Mouse (Mus musculus): ENCODE data around the gene Pgap2. TPM values are rescaled to one million over a fixed set of nuclear protein-coding genes. Genes with fewer than 3 reads are reported as not detected.

Pgap2 gene
- polyA plus RNA-seq, 1 experiment from 2014 or later: 24.8 TPM

DNA sequence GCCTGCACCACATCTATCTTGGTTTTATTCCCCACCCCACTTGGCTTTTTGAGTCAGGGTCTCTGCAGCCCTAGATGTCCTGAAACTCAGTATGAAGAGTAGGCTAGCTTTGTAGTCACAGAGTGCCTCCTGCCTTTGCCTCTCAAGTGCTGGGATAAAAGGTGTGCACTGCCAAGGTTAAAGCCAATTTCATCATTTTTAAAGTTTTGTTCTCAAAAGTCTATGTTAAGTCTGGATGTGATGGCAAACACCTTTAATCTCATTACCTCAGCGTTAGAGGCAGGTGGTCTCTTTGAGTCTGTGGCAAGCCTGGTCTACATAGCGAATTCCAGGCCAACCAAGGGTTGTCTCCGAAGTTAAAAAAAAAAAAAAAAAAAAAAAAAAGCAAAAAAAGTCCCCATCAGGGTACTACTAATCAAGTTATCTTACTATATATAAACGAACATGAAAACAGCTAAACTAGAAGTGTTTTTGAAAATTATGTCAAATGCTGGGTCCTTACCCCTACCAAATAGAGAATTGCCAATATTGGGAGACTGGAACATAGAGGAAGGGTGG, 1.1 kb upstream of the Pgap2 start:
- Histone ChIP-seq H3K4me2 (ENCODE audit: low read depth, low read length) (peak overlapping the region; percentile 83), H3K9me3 (replicated peaks; ENCODE audit: control insufficient read depth, low read length) (no peaks in the 10 kb centered on the region), H3K27me3 (ENCODE audit: control insufficient read depth, insufficient read depth, low read depth, low read length) (no peaks in the 10 kb centered on the region), H3K4me1 (ENCODE audit: control insufficient read depth, low read depth, low read length) (peaks cover 22% of the 10 kb centered on the region), H3K36me3 (ENCODE audit: control insufficient read depth, insufficient read depth) (no peaks in the 10 kb centered on the region), H3K9ac (ENCODE audit: low read depth, low read length) (peak overlapping the region; percentile 89), H3K4me3 (ENCODE audit: low read depth, low read length) (peak overlapping the region; percentile 76), H3K27ac (ENCODE audit: low read length) (no peak overlapping the region; the same call in 1 of the 2 replicates)
- WGBS (ENCODE audit: insufficient replicate concordance): 39% methylated on average over 4 of the region's 4 CpGs
- ATAC-seq (ENCODE audit: low read depth): no peak

DNA sequence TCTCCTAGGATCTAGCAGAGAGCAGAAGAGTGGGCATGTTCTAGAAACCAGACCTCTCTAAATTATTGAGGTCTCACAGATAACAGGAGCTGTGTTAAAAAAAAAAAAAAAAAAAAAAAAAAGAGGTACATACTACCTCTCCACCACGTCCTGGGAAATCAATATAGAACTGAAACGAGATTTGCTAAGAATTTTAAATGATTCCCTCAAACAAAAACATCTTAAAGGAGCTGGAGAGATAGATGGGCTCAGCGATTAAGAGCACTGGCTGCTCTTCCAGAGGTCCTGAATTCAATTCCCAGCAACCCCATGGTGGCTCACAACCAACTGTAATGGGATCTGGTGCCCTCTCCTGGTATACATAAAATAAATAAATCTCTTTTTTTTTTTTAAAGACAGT, 1.1 kb downstream of the Pgap2 start:
- H3K36me3 ChIP-seq (ENCODE audit: control insufficient read depth, insufficient read depth): no peaks in the 10 kb centered on the region
- ATAC-seq (ENCODE audit: low read depth): no peak
- H3K4me1 ChIP-seq (ENCODE audit: control insufficient read depth, low read depth, low read length): peaks cover 11% of the 10 kb centered on the region
- no peaks in the 10 kb centered on the region for H3K27me3 ChIP-seq (ENCODE audit: control insufficient read depth, insufficient read depth, low read depth, low read length)
- WGBS (ENCODE audit: insufficient replicate concordance): 51% methylated on average over 3 of the region's 3 CpGs
- no peaks in the 10 kb centered on the region for H3K9me3 ChIP-seq (replicated peaks; ENCODE audit: control insufficient read depth, low read length)
- H3K4me3 ChIP-seq (ENCODE audit: low read depth, low read length): peak overlapping the region; percentile 76
- peak overlapping the region; percentile 87 for H3K27ac ChIP-seq (ENCODE audit: low read length)
- peak overlapping the region; percentile 90 for H3K4me2 ChIP-seq (ENCODE audit: low read depth, low read length)
- peak overlapping the region; percentile 79 for H3K9ac ChIP-seq (ENCODE audit: low read depth, low read length)

GRCm38 (mm10) chr7:102221899-102222298, 11.9 kb downstream of the Pgap2 start:
- H3K9me3 ChIP-seq (replicated peaks; ENCODE audit: control insufficient read depth, low read length): no peaks in the 10 kb centered on the region
- no peaks in the 10 kb centered on the region for H3K27me3 ChIP-seq (ENCODE audit: control insufficient read depth, insufficient read depth, low read depth, low read length)
- H3K27ac ChIP-seq (ENCODE audit: low read length): no peak overlapping the region
- no peak overlapping the region for H3K4me3 ChIP-seq (ENCODE audit: low read depth, low read length)
- H3K36me3 ChIP-seq (ENCODE audit: control insufficient read depth, insufficient read depth): no peaks in the 10 kb centered on the region
- ATAC-seq (ENCODE audit: low read depth): no peak
- peaks cover 9% of the 10 kb centered on the region for H3K4me1 ChIP-seq (ENCODE audit: control insufficient read depth, low read depth, low read length)
- no peak overlapping the region for H3K9ac ChIP-seq (ENCODE audit: low read depth, low read length)
- 35% methylated on average over 1 of the region's 1 CpGs for WGBS (ENCODE audit: insufficient replicate concordance)
- H3K4me2 ChIP-seq (ENCODE audit: low read depth, low read length): peak overlapping the region; percentile 92

DNA sequence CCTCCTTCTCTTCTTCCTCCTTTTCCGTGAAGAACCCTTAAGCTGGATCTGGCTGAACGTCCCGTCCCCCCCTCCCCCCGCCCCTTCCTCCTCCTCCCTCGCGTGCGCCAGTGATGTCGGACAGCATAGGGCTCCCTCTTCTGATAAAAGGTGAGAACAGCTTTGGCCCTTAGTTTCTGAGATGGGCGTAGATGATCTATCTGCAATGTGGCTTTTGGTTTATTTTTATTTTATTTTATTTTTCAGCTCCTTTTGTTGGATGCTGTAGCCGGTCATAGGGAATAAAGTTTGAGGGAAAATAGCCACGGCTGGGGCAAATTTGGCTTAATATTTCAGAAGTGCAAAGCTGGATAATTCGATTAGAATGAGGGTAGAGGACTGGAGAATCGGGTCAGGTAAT, 12.3 kb downstream of the Pgap2 start:
- Histone ChIP-seq H3K36me3 (ENCODE audit: control insufficient read depth, insufficient read depth) (no peaks in the 10 kb centered on the region), H3K4me2 (ENCODE audit: low read depth, low read length) (peak overlapping the region; percentile 92), H3K9me3 (replicated peaks; ENCODE audit: control insufficient read depth, low read length) (no peaks in the 10 kb centered on the region), H3K9ac (ENCODE audit: low read depth, low read length) (peak overlapping the region; percentile 69), H3K4me3 (ENCODE audit: low read depth, low read length) (peak overlapping the region; percentile 71), H3K4me1 (ENCODE audit: control insufficient read depth, low read depth, low read length) (peaks cover 9% of the 10 kb centered on the region), H3K27ac (ENCODE audit: low read length) (no peak overlapping the region; the same call in none of the 2 replicates), H3K27me3 (ENCODE audit: control insufficient read depth, insufficient read depth, low read depth, low read length) (no peaks in the 10 kb centered on the region)
- ATAC-seq (ENCODE audit: low read depth): peak; percentile 66
- WGBS (ENCODE audit: insufficient replicate concordance): under 1% methylated on average over 11 of the region's 13 CpGs

DNA sequence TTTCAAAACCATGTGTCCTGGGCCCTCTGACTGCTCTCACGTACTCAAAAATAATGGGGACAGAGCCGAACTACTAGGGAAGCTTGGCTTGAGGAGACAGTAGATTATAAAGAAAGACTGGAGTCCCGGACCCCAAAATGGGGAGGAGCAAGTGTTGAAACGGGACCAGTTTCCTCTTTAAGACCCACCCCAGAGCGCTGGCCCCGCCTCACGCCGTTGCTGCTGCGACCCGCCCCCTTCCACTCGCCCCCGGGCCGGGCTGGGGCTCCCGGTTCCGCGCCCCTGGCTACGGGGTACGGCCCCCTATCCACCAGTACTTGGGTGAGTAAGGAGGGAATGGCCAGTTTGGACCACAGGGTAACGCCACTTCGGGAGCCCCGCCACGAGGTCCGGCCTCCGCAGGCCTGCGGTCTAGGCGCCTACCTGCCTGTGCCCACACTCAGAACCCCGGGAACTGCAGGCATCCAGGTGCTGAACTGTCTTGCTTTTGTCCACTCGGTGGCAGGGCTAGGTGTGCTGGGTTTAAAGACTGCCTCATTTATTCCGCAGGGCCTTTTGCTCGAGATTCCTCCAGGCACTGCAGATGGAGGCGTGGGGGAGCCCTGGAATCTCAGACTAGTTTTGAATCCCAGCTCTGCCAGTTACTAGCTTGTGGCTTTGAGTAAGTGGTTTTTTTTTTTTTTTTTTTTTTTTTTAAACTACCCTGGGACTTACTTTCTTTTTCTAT, 13.0 kb downstream of the Pgap2 start:
- no peaks in the 10 kb centered on the region for H3K27me3 ChIP-seq (ENCODE audit: control insufficient read depth, insufficient read depth, low read depth, low read length)
- no peaks in the 10 kb centered on the region for H3K9me3 ChIP-seq (replicated peaks; ENCODE audit: control insufficient read depth, low read length)
- WGBS (ENCODE audit: insufficient replicate concordance): 2% methylated on average over 31 of the region's 31 CpGs
- peak overlapping the region; percentile 71 for H3K4me3 ChIP-seq (ENCODE audit: low read depth, low read length)
- H3K4me2 ChIP-seq (ENCODE audit: low read depth, low read length): peak overlapping the region; percentile 92
- peak; percentile 79 for ATAC-seq (ENCODE audit: low read depth)
- H3K9ac ChIP-seq (ENCODE audit: low read depth, low read length): peak overlapping the region; percentile 69
- H3K27ac ChIP-seq (ENCODE audit: low read length): peak overlapping the region; percentile 65
- no peaks in the 10 kb centered on the region for H3K36me3 ChIP-seq (ENCODE audit: control insufficient read depth, insufficient read depth)
- peaks cover 9% of the 10 kb centered on the region for H3K4me1 ChIP-seq (ENCODE audit: control insufficient read depth, low read depth, low read length)

GRCm38 (mm10) chr7:102223883-102224738, 14.1 kb downstream of the Pgap2 start:
- Histone ChIP-seq H3K27ac (ENCODE audit: low read length) (no peak overlapping the region), H3K9ac (ENCODE audit: low read depth, low read length) (no peak overlapping the region), H3K4me1 (ENCODE audit: control insufficient read depth, low read depth, low read length) (peaks cover 9% of the 10 kb centered on the region), H3K36me3 (ENCODE audit: control insufficient read depth, insufficient read depth) (no peaks in the 10 kb centered on the region), H3K4me2 (ENCODE audit: low read depth, low read length) (0 out of 2 replicates have a peak overlapping the region, but pooled peaks have one; percentile 92), H3K27me3 (ENCODE audit: control insufficient read depth, insufficient read depth, low read depth, low read length) (no peaks in the 10 kb centered on the region), H3K9me3 (replicated peaks; ENCODE audit: control insufficient read depth, low read length) (no peaks in the 10 kb centered on the region), H3K4me3 (ENCODE audit: low read depth, low read length) (no peak overlapping the region)
- WGBS (ENCODE audit: insufficient replicate concordance): 65% methylated on average over 5 of the region's 5 CpGs
- 0 out of 2 replicates have a peak, but pooled peaks have one; percentile 4 for ATAC-seq (ENCODE audit: low read depth)

DNA sequence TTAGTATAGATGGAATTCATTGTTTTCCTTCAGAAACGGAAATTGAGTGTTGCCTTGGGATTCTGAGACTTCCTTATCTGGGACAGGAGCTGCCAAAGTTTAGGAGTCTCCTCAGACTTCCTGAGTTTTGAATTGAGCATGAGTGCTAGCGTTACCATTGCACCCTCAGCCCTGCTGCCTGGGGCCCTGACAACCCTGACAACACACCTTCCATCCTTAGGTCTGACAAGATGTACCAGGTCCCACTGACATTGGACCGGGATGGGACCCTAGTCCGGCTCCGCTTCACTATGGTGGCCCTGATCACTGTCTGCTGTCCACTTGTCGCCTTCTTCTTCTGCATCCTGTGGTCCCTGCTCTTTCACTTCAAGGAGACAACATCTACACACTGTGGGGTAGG, 16.0 kb downstream of the Pgap2 start:
- WGBS (ENCODE audit: insufficient replicate concordance): 81% methylated on average over 6 of the region's 6 CpGs

GRCm38 (mm10) chr7:102228049-102228670, 18.2 kb downstream of the Pgap2 start:
- H3K27me3 ChIP-seq (ENCODE audit: control insufficient read depth, insufficient read depth, low read depth, low read length): no peaks in the 10 kb centered on the region
- no peak overlapping the region for H3K27ac ChIP-seq (ENCODE audit: low read length)
- H3K4me2 ChIP-seq (ENCODE audit: low read depth, low read length): no peak overlapping the region
- no peaks in the 10 kb centered on the region for H3K36me3 ChIP-seq (ENCODE audit: control insufficient read depth, insufficient read depth)
- ATAC-seq (ENCODE audit: low read depth): no peak
- WGBS (ENCODE audit: insufficient replicate concordance): 70% methylated on average over 4 of the region's 4 CpGs
- no peaks in the 10 kb centered on the region for H3K9me3 ChIP-seq (replicated peaks; ENCODE audit: control insufficient read depth, low read length)
- H3K4me1 ChIP-seq (ENCODE audit: control insufficient read depth, low read depth, low read length): peaks cover under 1% of the 10 kb centered on the region
- H3K9ac ChIP-seq (ENCODE audit: low read depth, low read length): no peak overlapping the region
- no peak overlapping the region for H3K4me3 ChIP-seq (ENCODE audit: low read depth, low read length)

More for the DNA sequence above, 16.0 kb downstream of the Pgap2 start:
- Histone ChIP-seq H3K36me3 (ENCODE audit: control insufficient read depth, insufficient read depth) (no peaks in the 10 kb centered on the region), H3K4me3 (ENCODE audit: low read depth, low read length) (no peak overlapping the region), H3K4me2 (ENCODE audit: low read depth, low read length) (no peak overlapping the region), H3K4me1 (ENCODE audit: control insufficient read depth, low read depth, low read length) (peaks cover 9% of the 10 kb centered on the region), H3K9me3 (replicated peaks; ENCODE audit: control insufficient read depth, low read length) (no peaks in the 10 kb centered on the region), H3K27ac (ENCODE audit: low read length) (no peak overlapping the region), H3K27me3 (ENCODE audit: control insufficient read depth, insufficient read depth, low read depth, low read length) (no peaks in the 10 kb centered on the region), H3K9ac (ENCODE audit: low read depth, low read length) (no peak overlapping the region)
- no peak for ATAC-seq (ENCODE audit: low read depth)
